Mouse (Mus musculus) natural killer cell, adult 2 months (primary cell): ENCODE data around the gene Cadm2.

Source experiments
- DNase-seq, 2 experiments: peaks; one replicate each; pipeline ENCODE4 v3.0.0; 2022; ENCODE audit warnings: low spot score in 2 of 2

The Cadm2 gene

GRCm38 (mm10) chr16:66761546-66762473 is 858.9 kb downstream of the Cadm2 start:
- DNase-seq: no peak

- DNase-seq: no peak
Measured at GRCm38 (mm10) chr16:66748533-66748932, 872.2 kb downstream of the Cadm2 start.

DNA sequence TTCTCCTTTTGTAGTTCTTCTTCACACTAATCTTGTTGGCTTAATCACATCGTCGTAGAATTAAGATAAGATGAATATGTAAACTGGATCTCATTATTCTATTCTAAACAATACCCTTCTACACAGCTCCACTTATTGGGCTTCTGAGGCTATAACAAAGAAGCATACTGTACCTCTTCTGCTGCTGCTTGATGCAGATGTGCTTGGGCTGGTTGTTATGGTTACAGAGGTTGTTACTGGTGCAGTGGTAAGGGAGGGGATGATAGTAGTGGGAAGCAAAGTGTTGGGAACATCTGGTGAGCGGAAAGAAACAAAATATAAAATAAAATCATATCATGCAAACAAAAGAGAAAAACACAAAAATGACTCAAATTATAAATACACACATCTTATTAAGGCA is 889.5 kb downstream of the Cadm2 start:
- no peak for DNase-seq

GRCm38 (mm10) chr16:66706476-66706875 is 914.2 kb downstream of the Cadm2 start:
- no peak for DNase-seq

GRCm38 (mm10) chr16:66694783-66695182 is 925.9 kb downstream of the Cadm2 start:
- no peak for DNase-seq

GRCm38 (mm10) chr16:66677241-66677640 is 943.5 kb downstream of the Cadm2 start:
- no peak for DNase-seq

GRCm38 (mm10) chr16:66651013-66651362 is 969.7 kb downstream of the Cadm2 start:
- DNase-seq: no peak

GRCm38 (mm10) chr16:66650348-66651012 is 970.2 kb downstream of the Cadm2 start:
- DNase-seq: no peak

DNA sequence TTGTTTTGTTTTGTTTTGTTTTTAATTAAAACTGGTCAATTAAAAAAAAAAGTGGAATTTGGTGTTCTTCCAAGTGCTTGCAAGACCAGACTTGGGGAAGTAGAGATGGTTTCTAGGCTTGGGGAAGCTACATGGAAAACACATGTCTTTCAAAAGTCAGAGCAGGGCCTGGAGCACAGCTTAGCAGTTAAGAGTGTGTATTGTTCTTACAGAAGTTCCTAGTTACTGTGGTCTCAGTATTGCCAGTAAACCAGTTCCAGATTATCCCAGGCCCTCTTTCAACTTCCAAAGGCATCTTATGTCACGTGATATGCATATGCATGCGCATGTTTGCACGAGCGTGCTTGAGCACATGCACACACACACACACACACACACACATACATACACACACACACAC is 972.9 kb downstream of the Cadm2 start:
- no peak for DNase-seq

GRCm38 (mm10) chr16:66643606-66644005 is 977.1 kb downstream of the Cadm2 start:
- DNase-seq: no peak

GRCm38 (mm10) chr16:66627527-66627926 is 993.2 kb downstream of the Cadm2 start:
- no peak for DNase-seq

DNA sequence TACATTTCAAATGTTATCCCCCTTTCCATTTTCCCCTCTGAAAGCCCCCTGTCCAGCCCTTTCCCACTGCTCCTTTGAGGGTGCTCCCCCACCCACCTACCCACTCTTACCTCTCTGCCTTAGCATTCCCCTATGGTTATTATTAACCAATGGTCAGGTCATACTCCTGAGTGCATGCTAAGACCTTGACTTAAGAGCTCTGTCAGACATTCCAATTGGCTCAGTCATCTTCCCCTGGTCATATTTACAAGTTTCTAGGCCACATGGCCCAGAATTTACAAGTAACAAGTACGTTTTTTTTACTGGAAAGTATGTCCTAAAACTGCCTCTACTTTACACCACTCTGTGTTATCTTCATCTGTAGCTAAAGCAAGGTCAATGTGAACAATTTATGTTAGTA is 998.3 kb downstream of the Cadm2 start:
- DNase-seq: no peak

DNA sequence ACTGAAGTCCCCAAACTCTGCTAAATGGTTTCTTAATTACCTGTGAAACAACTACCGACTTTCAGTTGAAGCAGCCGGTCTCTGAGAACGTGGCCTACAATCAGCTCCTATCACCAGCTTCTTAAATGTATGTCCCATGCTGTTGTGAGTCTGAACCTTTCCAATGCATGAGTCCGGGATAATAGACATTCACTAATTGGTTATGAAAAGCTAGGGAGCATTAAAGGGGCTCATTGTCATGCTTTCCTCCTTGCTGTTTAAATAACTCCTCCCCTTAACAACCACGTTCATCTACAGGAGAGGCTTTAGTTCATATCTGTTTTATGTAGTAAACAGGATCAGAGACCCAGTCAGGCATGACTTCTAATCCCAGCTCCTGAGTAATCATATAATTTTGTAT is 1008.1 kb downstream of the Cadm2 start:
- DNase-seq: no peak
